Mouse (Mus musculus) embryonic stem cell, embryonic (primary cell): ENCODE data around the gene Ptk6.

Experiments used
- CTCF ChIA-PET, 4 experiments: fragments of 300-600 bp in 2 of 4; fragments of 350-600 bp in 2 of 4; sonication (Branson Sonifier 250); formaldehyde crosslinking; loops; one replicate each; lab custom pipeline; 2022; ENCODE audit warnings: inconsistent platforms in 2 of 4; lab: Charles Lee
- POLR2A ChIA-PET, 4 experiments: fragments of 300-600 bp in 2 of 4; fragments of 350-600 bp in 2 of 4; sonication (Branson Sonifier 250); formaldehyde crosslinking; loops; one replicate each; lab custom pipeline; 2022; ENCODE audit warnings: antibody characterized with exemption in 4 of 4, inconsistent platforms in 1 of 4; lab: Charles Lee

The Ptk6 gene

GRCm38 (mm10) chr2:181233443-181233842 lies 30.9 kb upstream of the Ptk6 start:
- ChIA-PET POLR2A (interaction anchor here in 2 of 4 experiments (0.8 to 9.4 kb wide), 12 partner anchors 8 to 118 kb away, joined by 3 to 42 read pairs (median 6); partner anchors contain the start of genes Fndc11 (in 2 of the 2), Ppdpf (in 2 of the 2) and Helz2 (in 1 of the 2)), CTCF (interaction anchor here in 3 of 4 experiments (0.6 to 0.9 kb wide), 3 partner anchors 26 to 47 kb away, joined by 3 read pairs; partner anchors contain the start of gene Ppdpf (in 1 of the 3))

GRCm38 (mm10) chr2:181231171-181231570 lies 28.6 kb upstream of the Ptk6 start:
- POLR2A ChIA-PET: interaction anchor here in 2 of 4 experiments (0.6 to 9.4 kb wide), 11 partner anchors 11 to 309 kb away, joined by 3 to 42 read pairs (median 4); partner anchors contain the start of genes Fndc11 (in 2 of the 2), Ppdpf (in 2 of the 2) and Tpd52l2 (in 1 of the 2)
- CTCF ChIA-PET: interaction anchor here (0.5 to 2.1 kb wide), 6 partner anchors 12 to 175 kb away, joined by 3 to 5 read pairs (median 4); partner anchors contain the start of gene Srms (in 1 of the 4)

GRCm38 (mm10) chr2:181228335-181228734 lies 25.7 kb upstream of the Ptk6 start:
- CTCF ChIA-PET: interaction anchor here in 1 of 4 experiments (1.8 kb wide), 1 partner anchor 9 kb away, joined by 5 read pairs; the partner anchor contains the start of gene Fndc11

GRCm38 (mm10) chr2:181227122-181227521 lies 24.5 kb upstream of the Ptk6 start:
- CTCF ChIA-PET: no interaction called here

More at GRCm38 (mm10) chr2:181228335-181228734, 25.7 kb upstream of the Ptk6 start:
- POLR2A ChIA-PET: interaction anchor here in 2 of 4 experiments (1.0 to 9.4 kb wide), 2 partner anchors 9 to 56 kb away, joined by 3 to 42 read pairs; partner anchors contain the start of gene Fndc11 (in 1 of the 2)

GRCm38 (mm10) chr2:181224994-181225393 lies 22.4 kb upstream of the Ptk6 start:
- ChIA-PET CTCF (interaction anchor here in 2 of 4 experiments (0.6 to 1.0 kb wide), 2 partner anchors 12 to 418 kb away, joined by 3 read pairs; partner anchors contain the start of gene Srms (in 1 of the 2)), POLR2A (interaction anchor here in 2 of 4 experiments (0.6 to 1.1 kb wide), 2 partner anchors 9 to 18 kb away, joined by 3 to 7 read pairs; no protein-coding TSS in a partner anchor)

More at GRCm38 (mm10) chr2:181227122-181227521, 24.5 kb upstream of the Ptk6 start:
- POLR2A ChIA-PET: interaction anchor here in 2 of 4 experiments (0.8 to 1.1 kb wide), 2 partner anchors 48 to 372 kb away, joined by 3 read pairs; partner anchors contain the start of gene Samd10 (in 1 of the 2)

- ChIA-PET POLR2A (interaction anchor here in 3 of 4 experiments (0.6 to 5.2 kb wide), 26 partner anchors 9 to 381 kb away, joined by 3 to 42 read pairs (median 5); partner anchors contain the start of genes Ppdpf (in 3 of the 3), Dnajc5 (in 1 of the 3), Rtel1 (in 1 of the 3) and Srms (in 1 of the 3)), CTCF (interaction anchor here (0.6 to 2.1 kb wide), 12 partner anchors 8 to 486 kb away, joined by 3 to 17 read pairs (median 4); partner anchors contain the start of gene Ppdpf (in 3 of the 4))
Observed at GRCm38 (mm10) chr2:181220361-181220760, 17.8 kb upstream of the Ptk6 start.

GRCm38 (mm10) chr2:181219538-181220216 lies 17.1 kb upstream of the Ptk6 start, which contains the start of gene Fndc11:
TSS of gene Fndc11 (plus strand) at chr2:181220013.
- POLR2A ChIA-PET: interaction anchor here in 3 of 4 experiments (0.6 to 5.2 kb wide), 29 partner anchors 8 to 381 kb away, joined by 3 to 42 read pairs (median 4); partner anchors contain the start of genes Ppdpf (in 3 of the 3), Dnajc5 (in 1 of the 3), Rtel1 (in 1 of the 3) and Srms (in 1 of the 3)
- CTCF ChIA-PET: interaction anchor here (0.6 to 2.1 kb wide), 14 partner anchors 9 to 487 kb away, joined by 3 to 17 read pairs (median 4); partner anchors contain the start of gene Ppdpf (in 3 of the 4)

- CTCF ChIA-PET: interaction anchor here in 3 of 4 experiments (0.6 to 2.1 kb wide), 7 partner anchors 10 to 353 kb away, joined by 3 to 17 read pairs (median 3); partner anchors contain the start of gene Ppdpf (in 2 of the 3)
Observed at GRCm38 (mm10) chr2:181218881-181219485, 16.4 kb upstream of the Ptk6 start.

GRCm38 (mm10) chr2:181216037-181216436 lies 13.4 kb upstream of the Ptk6 start:
- ChIA-PET CTCF (no interaction called here), POLR2A (no interaction called here)

More at GRCm38 (mm10) chr2:181218881-181219485, 16.4 kb upstream of the Ptk6 start:
- POLR2A ChIA-PET: interaction anchor here (0.7 to 5.2 kb wide), 20 partner anchors 7 to 382 kb away, joined by 3 to 42 read pairs (median 6); partner anchors contain the start of genes Ppdpf (in 3 of the 4), Dnajc5 (in 1 of the 4), Rtel1 (in 1 of the 4) and Srms (in 1 of the 4)

GRCm38 (mm10) chr2:181213021-181213445 lies 10.4 kb upstream of the Ptk6 start, which contains the start of gene Srms:
TSS of gene Srms (minus strand) at chr2:181213185.
- ChIA-PET CTCF (interaction anchor here (0.6 to 1.5 kb wide), 11 partner anchors 12 to 468 kb away, joined by 3 to 5 read pairs (median 3); partner anchors contain the start of gene Ppdpf (in 3 of the 4)), POLR2A (interaction anchor here in 3 of 4 experiments (0.6 to 5.0 kb wide), 15 partner anchors 9 to 107 kb away, joined by 3 to 34 read pairs (median 4); partner anchors contain the start of genes Ppdpf (in 2 of the 3), Fndc11 (in 1 of the 3) and Rtel1 (in 1 of the 3))

- ChIA-PET POLR2A (interaction anchor here in 3 of 4 experiments (0.7 to 5.0 kb wide), 11 partner anchors 9 to 107 kb away, joined by 3 to 34 read pairs (median 5); partner anchors contain the start of genes Ppdpf (in 2 of the 3), Fndc11 (in 1 of the 3), Ptk6 (in 1 of the 3) and Rtel1 (in 1 of the 3)), CTCF (interaction anchor here (0.8 to 1.5 kb wide), 8 partner anchors 13 to 95 kb away, joined by 3 to 5 read pairs (median 3); partner anchors contain the start of gene Ppdpf (in 2 of the 4))
Observed at GRCm38 (mm10) chr2:181212389-181213020, 9.9 kb upstream of the Ptk6 start.

- ChIA-PET POLR2A (interaction anchor here in 1 of 4 experiments (0.9 kb wide), 1 partner anchor 27 kb away, joined by 3 read pairs; no protein-coding TSS in a partner anchor), CTCF (no interaction called here)
Observed at GRCm38 (mm10) chr2:181206118-181206517, 3.5 kb upstream of the Ptk6 start.

- ChIA-PET POLR2A (interaction anchor here in 1 of 4 experiments (0.9 kb wide), 1 partner anchor 27 kb away, joined by 3 read pairs; no protein-coding TSS in a partner anchor), CTCF (no interaction called here)
Observed at GRCm38 (mm10) chr2:181205678-181206077, 3.1 kb upstream of the Ptk6 start.

- POLR2A ChIA-PET: interaction anchor here in 2 of 4 experiments (0.6 to 1.4 kb wide), 4 partner anchors 9 to 74 kb away, joined by 3 to 4 read pairs (median 3); partner anchors contain the start of gene Ppdpf (in 1 of the 2)
Observed at GRCm38 (mm10) chr2:181202886-181203285, 297 bp upstream of the Ptk6 start.

GRCm38 (mm10) chr2:181201606-181202005 lies 983 bp downstream of the Ptk6 start:
- POLR2A ChIA-PET: interaction anchor here in 2 of 4 experiments (0.6 to 1.1 kb wide), 2 partner anchors 15 to 252 kb away, joined by 3 to 4 read pairs; partner anchors contain the start of gene Ppdpf (in 1 of the 2)
- CTCF ChIA-PET: no interaction called here

More at GRCm38 (mm10) chr2:181202886-181203285, 297 bp upstream of the Ptk6 start:
- CTCF ChIA-PET: interaction anchor here in 1 of 4 experiments (0.6 kb wide), 2 partner anchors 39 to 47 kb away, joined by 3 to 4 read pairs; partner anchors contain the start of gene Helz2
